Mouse (Mus musculus): ENCODE measurements around the gene 4930415O20Rik. TPM values are rescaled to one million over a fixed set of nuclear protein-coding genes. Genes with fewer than 3 reads are reported as not detected.

Gene 4930415O20Rik
- polyA plus RNA-seq, 1 experiment from 2014 or later: not detected

- Histone ChIP-seq H3K9ac (ENCODE audit: low read depth, low read length) (peak overlapping the region; percentile 79), H3K36me3 (ENCODE audit: control insufficient read depth, insufficient read depth, low read length) (0 out of 2 replicates have a peak, but pooled peaks cover 3% of the 10 kb centered on the region), H3K4me1 (ENCODE audit: control insufficient read depth, insufficient read depth, low read length) (peaks cover 37% of the 10 kb centered on the region), H3K4me2 (ENCODE audit: low read depth, low read length) (peak overlapping the region; percentile 97), H3K9me3 (ENCODE audit: control insufficient read depth, low read length) (no peaks in the 10 kb centered on the region), H3K27ac (replicated peaks; ENCODE audit: low read depth, low read length) (peak overlapping the region; percentile 86), H3K4me3 (ENCODE audit: low read depth, low read length) (peak overlapping the region; percentile 80), H3K27me3 (replicated peaks; ENCODE audit: control insufficient read depth, insufficient read depth, low read length) (peaks cover 29% of the 10 kb centered on the region; the same call in 1 of the 2 replicates)
- WGBS: 1% methylated on average over 24 of the region's 25 CpGs
- ATAC-seq (ENCODE audit: low read depth) (peak; percentile 6; the same call in 1 of the 2 replicates), DNase-seq (ENCODE audit: low spot score) (no peak)
Measured at GRCm38 (mm10) chr15:98633822-98634470, 63.1 kb downstream of the 4930415O20Rik start.

- Histone ChIP-seq H3K9me3 (ENCODE audit: control insufficient read depth, low read length) (no peaks in the 10 kb centered on the region), H3K4me2 (ENCODE audit: low read depth, low read length) (peak overlapping the region; percentile 97), H3K27ac (replicated peaks; ENCODE audit: low read depth, low read length) (peak overlapping the region; percentile 86), H3K9ac (ENCODE audit: low read depth, low read length) (peak overlapping the region; percentile 79), H3K36me3 (ENCODE audit: control insufficient read depth, insufficient read depth, low read length) (peaks cover 6% of the 10 kb centered on the region; the same call in 1 of the 2 replicates), H3K4me1 (ENCODE audit: control insufficient read depth, insufficient read depth, low read length) (peaks cover 36% of the 10 kb centered on the region), H3K27me3 (replicated peaks; ENCODE audit: control insufficient read depth, insufficient read depth, low read length) (peaks cover 26% of the 10 kb centered on the region; the same call in 1 of the 2 replicates), H3K4me3 (ENCODE audit: low read depth, low read length) (peak overlapping the region; percentile 80)
- ATAC-seq (ENCODE audit: low read depth) (peak; percentile 75), DNase-seq (ENCODE audit: low spot score) (peak; percentile 91)
- 2% methylated on average over 46 of the region's 65 CpGs for WGBS
Measured at GRCm38 (mm10) chr15:98634541-98635081, 63.8 kb downstream of the 4930415O20Rik start.

- Histone ChIP-seq H3K4me1 (ENCODE audit: control insufficient read depth, insufficient read depth, low read length) (peaks cover 36% of the 10 kb centered on the region), H3K27me3 (replicated peaks; ENCODE audit: control insufficient read depth, insufficient read depth, low read length) (peaks cover 20% of the 10 kb centered on the region; the same call in 1 of the 2 replicates), H3K9me3 (ENCODE audit: control insufficient read depth, low read length) (no peaks in the 10 kb centered on the region), H3K36me3 (ENCODE audit: control insufficient read depth, insufficient read depth, low read length) (peaks cover 14% of the 10 kb centered on the region; the same call in 1 of the 2 replicates), H3K9ac (ENCODE audit: low read depth, low read length) (peak overlapping the region; percentile 79), H3K27ac (replicated peaks; ENCODE audit: low read depth, low read length) (peak overlapping the region; percentile 86), H3K4me2 (ENCODE audit: low read depth, low read length) (peak overlapping the region; percentile 97), H3K4me3 (ENCODE audit: low read depth, low read length) (peak overlapping the region; percentile 80)
- DNase-seq (ENCODE audit: low spot score) (no peak), ATAC-seq (ENCODE audit: low read depth) (peak; percentile 1; the same call in 1 of the 2 replicates)
- 1% methylated on average over 21 of the region's 21 CpGs for WGBS
Measured at GRCm38 (mm10) chr15:98635291-98635841, 64.6 kb downstream of the 4930415O20Rik start.

- peak overlapping the region; percentile 80; the same call in 1 of the 2 replicates for H3K4me3 ChIP-seq (ENCODE audit: low read depth, low read length)
- H3K4me2 ChIP-seq (ENCODE audit: low read depth, low read length): peak overlapping the region; percentile 97
- H3K27ac ChIP-seq (replicated peaks; ENCODE audit: low read depth, low read length): no peak overlapping the region
- peak overlapping the region; percentile 79 for H3K9ac ChIP-seq (ENCODE audit: low read depth, low read length)
- 42% methylated on average over 5 of the region's 5 CpGs for WGBS
- H3K9me3 ChIP-seq (ENCODE audit: control insufficient read depth, low read length): no peaks in the 10 kb centered on the region
- H3K27me3 ChIP-seq (replicated peaks; ENCODE audit: control insufficient read depth, insufficient read depth, low read length): peaks cover 16% of the 10 kb centered on the region; the same call in 1 of the 2 replicates
- ATAC-seq (ENCODE audit: low read depth) (no peak), DNase-seq (ENCODE audit: low spot score) (no peak)
- H3K4me1 ChIP-seq (ENCODE audit: control insufficient read depth, insufficient read depth, low read length): peaks cover 32% of the 10 kb centered on the region
- peaks cover 25% of the 10 kb centered on the region for H3K36me3 ChIP-seq (ENCODE audit: control insufficient read depth, insufficient read depth, low read length)
Measured at GRCm38 (mm10) chr15:98636517-98636916, 65.7 kb downstream of the 4930415O20Rik start.

- WGBS: 35% methylated on average over 3 of the region's 3 CpGs
- H3K27me3 ChIP-seq (replicated peaks; ENCODE audit: control insufficient read depth, insufficient read depth, low read length): peaks cover 16% of the 10 kb centered on the region; the same call in 1 of the 2 replicates
- no peak overlapping the region for H3K27ac ChIP-seq (replicated peaks; ENCODE audit: low read depth, low read length)
- no peak overlapping the region; the same call in 1 of the 2 replicates for H3K4me2 ChIP-seq (ENCODE audit: low read depth, low read length)
- no peak overlapping the region for H3K4me3 ChIP-seq (ENCODE audit: low read depth, low read length)
- DNase-seq (ENCODE audit: low spot score): no peak
- H3K36me3 ChIP-seq (ENCODE audit: control insufficient read depth, insufficient read depth, low read length): peaks cover 31% of the 10 kb centered on the region
- H3K9me3 ChIP-seq (ENCODE audit: control insufficient read depth, low read length): no peaks in the 10 kb centered on the region
- no peak for ATAC-seq (ENCODE audit: low read depth)
- H3K4me1 ChIP-seq (ENCODE audit: control insufficient read depth, insufficient read depth, low read length): peaks cover 30% of the 10 kb centered on the region
- no peak overlapping the region for H3K9ac ChIP-seq (ENCODE audit: low read depth, low read length)
Measured at GRCm38 (mm10) chr15:98637155-98637554, 66.4 kb downstream of the 4930415O20Rik start.

Other genes with a start within 250 kb of the 4930415O20Rik start
- gene Olfr284, start 230.0 kb upstream of the 4930415O20Rik start, polyA plus RNA-seq (2014; fragmentation: Nextera tagmentation; extraction: Ambion mirVana): 0.43 TPM in 1 of 2 replicates, not detected in the other
- gene Olfr283, start 190.1 kb upstream of the 4930415O20Rik start, polyA plus RNA-seq (2014; fragmentation: Nextera tagmentation; extraction: Ambion mirVana): not detected in 2 replicates
- gene Olfr282, start 139.8 kb upstream of the 4930415O20Rik start, polyA plus RNA-seq (2014; fragmentation: Nextera tagmentation; extraction: Ambion mirVana): 0.17 TPM in 1 of 2 replicates, not detected in the other
- 0.22 and 0.50 TPM in 2 replicates for gene Olfr281, start 118.4 kb upstream of the 4930415O20Rik start, polyA plus RNA-seq (2014; fragmentation: Nextera tagmentation; extraction: Ambion mirVana)
- gene OR5BS1P, start 101.1 kb upstream of the 4930415O20Rik start, polyA plus RNA-seq (2014; fragmentation: Nextera tagmentation; extraction: Ambion mirVana): not detected in 2 replicates
- not detected in 2 replicates for gene Lalba, start 88.3 kb upstream of the 4930415O20Rik start, polyA plus RNA-seq (2014; fragmentation: Nextera tagmentation; extraction: Ambion mirVana)
- gene Olfr279, start 78.6 kb upstream of the 4930415O20Rik start, polyA plus RNA-seq (2014; fragmentation: Nextera tagmentation; extraction: Ambion mirVana): not detected in 2 replicates
- gene Kansl2, start 36.7 kb upstream of the 4930415O20Rik start, polyA plus RNA-seq (2014; fragmentation: Nextera tagmentation; extraction: Ambion mirVana): 94.3 and 97.7 TPM in 2 replicates
- 47.9 and 51.3 TPM in 2 replicates for gene Ccnt1, start 81 bp upstream of the 4930415O20Rik start, polyA plus RNA-seq (2014; fragmentation: Nextera tagmentation; extraction: Ambion mirVana)
- 14.9 and 18.8 TPM in 2 replicates for gene Adcy6, start 39.1 kb downstream of the 4930415O20Rik start, polyA plus RNA-seq (2014; fragmentation: Nextera tagmentation; extraction: Ambion mirVana)
- gene Cacnb3, start 59.8 kb downstream of the 4930415O20Rik start, polyA plus RNA-seq (2014; fragmentation: Nextera tagmentation; extraction: Ambion mirVana): 29.0 and 37.0 TPM in 2 replicates
- 21.5 and 23.4 TPM in 2 replicates for gene Ddx23, start 91.9 kb downstream of the 4930415O20Rik start, polyA plus RNA-seq (2014; fragmentation: Nextera tagmentation; extraction: Ambion mirVana)
- 0.42 TPM in 2 replicates for gene Rnd1, start 106.5 kb downstream of the 4930415O20Rik start, polyA plus RNA-seq (2014; fragmentation: Nextera tagmentation; extraction: Ambion mirVana)
- 1.7 and 3.9 TPM in 2 replicates for gene Ccdc65, start 137.2 kb downstream of the 4930415O20Rik start, polyA plus RNA-seq (2014; fragmentation: Nextera tagmentation; extraction: Ambion mirVana)
- 88.8 and 108 TPM in 2 replicates for gene Fkbp11, start 157.2 kb downstream of the 4930415O20Rik start, polyA plus RNA-seq (2014; fragmentation: Nextera tagmentation; extraction: Ambion mirVana)
- 33.9 and 34.8 TPM in 2 replicates for gene Arf3, start 192.2 kb downstream of the 4930415O20Rik start, polyA plus RNA-seq (2014; fragmentation: Nextera tagmentation; extraction: Ambion mirVana)
- gene Wnt10b, start 207.1 kb downstream of the 4930415O20Rik start, polyA plus RNA-seq (2014; fragmentation: Nextera tagmentation; extraction: Ambion mirVana): 4.1 and 4.3 TPM in 2 replicates
- gene Wnt1, start 218.9 kb downstream of the 4930415O20Rik start, polyA plus RNA-seq (2014; fragmentation: Nextera tagmentation; extraction: Ambion mirVana): 0.10 TPM in 1 of 2 replicates, not detected in the other
- 0.07 TPM in 1 of 2 replicates, not detected in the other for gene Ddn, start 238.5 kb downstream of the 4930415O20Rik start, polyA plus RNA-seq (2014; fragmentation: Nextera tagmentation; extraction: Ambion mirVana)

Measured in embryonic facial prominence, embryonic 14.5 days (tissue).